17 mouse cellular contexts compared by ENCODE assay signal in genomic region chr4:120674775-120675451, GRCm38 (mm10). TPM values are rescaled to one million over a fixed set of nuclear protein-coding genes. Genes with fewer than 3 reads are reported as not detected.
DNase-seq lines count a peak whose midpoint lies in the region; ATAC-seq and TF ChIP-seq lines count a peak whose summit lies in the region.
"Had no signal": no experiment of that assay in that cellular context is flagged by ENCODE, and none has a peak within 500 bp of the region (broad histone marks: within the 10 kb centered on the region; RNA-seq: fewer than 3 reads in every experiment).

No protein-coding gene starts in this region.

- peak; percentile 95 for DNase-seq in heart, embryonic 10.5 days (ENCODE audit: low spot score)
- DNase-seq in heart, postnatal 25 days (ENCODE audit: low spot score), result no peak
- DNase-seq in G1E (ENCODE audit: low spot score), result peak; percentile 71
- no peak for DNase-seq in urinary bladder, adult 18-20 months (ENCODE audit: low spot score in 2 of 2)
- no peak for DNase-seq in thymus, postnatal 0 days (ENCODE audit: low spot score)
- DNase-seq in hindbrain, embryonic 11.5 days (ENCODE audit: low spot score), result no peak
- DNase-seq: adrenal gland, postnatal 25 days; cerebellum, adult 9-10 months; gastrocnemius, postnatal 14 days; heart, postnatal 10 days; lung, adult 18-20 months; midbrain, embryonic 14.5 days; thymus, adult 2 months had no signal

- H3K4me2 ChIP-seq in hindbrain, embryonic 11.5 days (replicated peaks; ENCODE audit: low read depth, low read length), result no peak overlapping the region
- H3K4me2 ChIP-seq: embryonic facial prominence, embryonic 13.5 days; forebrain, embryonic 15.5 days had no signal

- ATAC-seq in G1E (ENCODE audit: extremely low read depth, insufficient number of reproducible peaks, low FRiP score, poor library complexity, severe bottlenecking), result peak; percentile 98
- ATAC-seq in erythroid progenitor cell, adult 5-6 weeks (replicated peaks; ENCODE audit: low FRiP score, poor library complexity, severe bottlenecking), result peak; percentile 94
- ATAC-seq in hindbrain, embryonic 11.5 days (ENCODE audit: low FRiP score), result no peak
- ATAC-seq: forebrain, embryonic 15.5 days had no signal

- WGBS in heart, embryonic 10.5 days, result 31% methylated on average over 8 of the region's 8 CpGs
- WGBS in hindbrain, embryonic 11.5 days, result 83% methylated on average over 8 of the region's 8 CpGs

- H3K27ac ChIP-seq in heart, embryonic 10.5 days, result peak overlapping the region; percentile 43; the same call in 1 of the 2 replicates
- no peak overlapping the region for H3K27ac ChIP-seq in hindbrain, embryonic 11.5 days (ENCODE audit: low read depth, low read length)
- H3K27ac ChIP-seq: embryonic facial prominence, embryonic 13.5 days; forebrain, embryonic 15.5 days had no signal

- 0 out of 2 replicates have a peak, but pooled peaks cover 7% of the 10 kb centered on the region for H3K4me1 ChIP-seq in heart, embryonic 10.5 days
- peaks cover 84% of the 10 kb centered on the region for H3K4me1 ChIP-seq in G1E (ENCODE audit: insufficient read depth, low read depth, low read length)
- H3K4me1 ChIP-seq in megakaryocyte, embryonic 14.5 days, result peaks cover 41% of the 10 kb centered on the region
- H3K4me1 ChIP-seq in hindbrain, embryonic 11.5 days (replicated peaks; ENCODE audit: control insufficient read depth, insufficient read depth, low read length), result no peaks in the 10 kb centered on the region
- H3K4me1 ChIP-seq: embryonic facial prominence, embryonic 13.5 days; forebrain, embryonic 15.5 days had no signal

- TF ChIP-seq CTCF in G1E (IDR thresholded peaks at IDR 0.05; ENCODE audit: low read depth, low read length), result no peak

- no peaks in the 10 kb centered on the region for H3K9me3 ChIP-seq in heart, embryonic 10.5 days
- peaks cover 3% of the 10 kb centered on the region; the same call in 1 of the 2 replicates for H3K9me3 ChIP-seq in G1E (replicated peaks)
- H3K9me3 ChIP-seq in megakaryocyte, embryonic 14.5 days, result peaks cover 17% of the 10 kb centered on the region
- no peaks in the 10 kb centered on the region for H3K9me3 ChIP-seq in hindbrain, embryonic 11.5 days (ENCODE audit: control insufficient read depth, low read length)
- H3K9me3 ChIP-seq: embryonic facial prominence, embryonic 13.5 days; forebrain, embryonic 15.5 days had no signal

- intact Hi-C loops in heart, postnatal 25 days (cut with DNase I), result no loop called here

- H3K36me3 ChIP-seq in heart, embryonic 10.5 days, result no peaks in the 10 kb centered on the region
- H3K36me3 ChIP-seq in G1E (replicated peaks), result no peaks in the 10 kb centered on the region
- no peaks in the 10 kb centered on the region for H3K36me3 ChIP-seq in megakaryocyte, embryonic 14.5 days (replicated peaks; ENCODE audit: low read length)
- H3K36me3 ChIP-seq in hindbrain, embryonic 11.5 days (ENCODE audit: control insufficient read depth, insufficient read depth, low read length), result no peaks in the 10 kb centered on the region
- H3K36me3 ChIP-seq: embryonic facial prominence, embryonic 13.5 days; forebrain, embryonic 15.5 days had no signal

- no peak overlapping the region for H3K4me3 ChIP-seq in heart, embryonic 10.5 days
- H3K4me3 ChIP-seq in G1E (ENCODE audit: low read depth, low read length), result no peak overlapping the region; the same call in 1 of the 2 replicates
- peak overlapping the region; percentile 53 for H3K4me3 ChIP-seq in megakaryocyte, embryonic 14.5 days (replicated peaks)
- no peak overlapping the region for H3K4me3 ChIP-seq in hindbrain, embryonic 11.5 days (ENCODE audit: low read depth, low read length)
- H3K4me3 ChIP-seq: embryonic facial prominence, embryonic 13.5 days; forebrain, embryonic 15.5 days had no signal

- peaks cover 20% of the 10 kb centered on the region; the same call in 1 of the 2 replicates for H3K27me3 ChIP-seq in heart, embryonic 10.5 days (ENCODE audit: insufficient read depth, poor library complexity, severe bottlenecking)
- H3K27me3 ChIP-seq in G1E (ENCODE audit: insufficient read depth, low read length), result no peaks in the 10 kb centered on the region
- H3K27me3 ChIP-seq in megakaryocyte, embryonic 14.5 days (replicated peaks), result peaks cover 32% of the 10 kb centered on the region
- no peaks in the 10 kb centered on the region for H3K27me3 ChIP-seq in hindbrain, embryonic 11.5 days (ENCODE audit: control insufficient read depth, insufficient read depth, low read length)

- no peak overlapping the region for H3K9ac ChIP-seq in hindbrain, embryonic 11.5 days (ENCODE audit: low read depth, low read length)
- H3K9ac ChIP-seq: embryonic facial prominence, embryonic 13.5 days; forebrain, embryonic 15.5 days had no signal

RNA-seq across cellular contexts. Expression of gene Cited4, which starts 8.5 kb away (rescaled TPM):
- 47.3 and 47.5 TPM in 2 replicates for polyA plus RNA-seq in heart, embryonic 10.5 days (2016; fragmentation: Nextera tagmentation; extraction: Ambion mirVana)
- 10 to 100 TPM; 46.4 to 61.3 TPM for total RNA-seq in heart, postnatal 25 days (2021)
- total RNA-seq in G1E (2014; fragmentation: Nextera tagmentation) (65.4 and 67.9 TPM in 2 replicates), G1E (2017) (82.3 and 128 TPM in 2 replicates)
- 625 and 793 TPM in 2 replicates for polyA plus RNA-seq in G1E (2012)
- 10.9 and 13.3 TPM in 2 replicates for total RNA-seq in erythroid progenitor cell, adult 5-6 weeks (2015; ENCODE audit: low replicate concordance)
- 5.6 TPM in 2 replicates for total RNA-seq in erythroid progenitor cell, adult 5-6 weeks (2017; ENCODE audit: low replicate concordance)
- 91.8 and 174 TPM in 2 replicates for polyA plus RNA-seq in megakaryocyte, embryonic 14.5 days (2012; ENCODE audit: insufficient read depth, low replicate concordance)
- polyA plus RNA-seq in thymus, postnatal 0 days (2015; fragmentation: Nextera tagmentation; extraction: Ambion mirVana), result 3.8 and 4.1 TPM in 2 replicates
- polyA plus RNA-seq in hindbrain, embryonic 11.5 days (2014; fragmentation: Nextera tagmentation; extraction: Ambion mirVana), result 6.9 and 7.8 TPM in 2 replicates

Comparison
In these comparisons a context has a peak if more than half of its experiments do, and no peak if none do; other contexts are left out.
1. DNase-seq: peak in heart, embryonic 10.5 days (single experiment) and G1E (single experiment); none in heart, postnatal 25 days (single experiment), urinary bladder, adult 18-20 months (0 of 2), thymus, postnatal 0 days (single experiment) and hindbrain, embryonic 11.5 days (single experiment).